Mouse (Mus musculus) kidney, postnatal 14 days (tissue): ENCODE measurements around the gene Stk39.

Experiments
- DNase-seq: peaks from one replicate; pipeline ENCODE4 v3.0.0; 2022; ENCODE audit warnings: mixed read lengths

Gene Stk39

DNA sequence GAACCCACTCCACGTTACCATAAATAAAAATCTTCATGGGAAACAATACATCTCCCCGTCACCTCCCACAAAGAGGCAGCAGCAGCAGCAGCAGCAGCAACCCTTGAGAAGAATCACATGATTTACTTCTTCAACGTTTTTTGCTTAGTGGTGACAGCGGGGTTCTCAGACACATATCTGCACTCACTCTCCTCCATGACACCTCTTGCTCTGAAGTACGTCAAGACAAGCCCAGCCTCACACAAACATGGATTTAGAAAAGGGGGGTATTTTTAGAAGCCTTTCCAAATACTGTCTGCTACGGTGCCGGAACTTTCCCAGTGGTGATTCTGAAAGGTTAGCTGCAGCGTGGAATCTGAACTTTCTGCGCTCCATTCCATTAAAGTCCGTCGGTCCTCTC lies 256.9 kb downstream of the Stk39 start:
- no peak for DNase-seq

DNA sequence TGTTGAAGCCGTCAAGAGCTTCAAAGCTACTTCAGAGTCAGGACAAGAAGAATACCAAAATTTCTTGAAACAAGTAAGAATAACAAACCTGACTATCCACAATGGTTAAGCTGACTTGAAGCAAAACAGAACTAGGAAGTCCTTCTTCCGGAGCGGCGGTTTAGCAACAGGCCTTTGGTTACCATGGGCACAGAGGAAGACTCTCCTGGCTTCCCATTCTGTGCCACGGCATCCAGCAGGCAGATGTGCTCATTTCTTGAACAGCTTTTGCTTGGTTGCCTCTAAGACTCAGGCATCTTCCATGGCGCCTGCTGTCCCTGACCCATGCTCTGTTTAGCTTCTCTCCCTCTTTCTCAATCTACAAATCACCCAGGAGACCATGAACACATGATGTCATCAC lies 257.7 kb downstream of the Stk39 start:
- DNase-seq, result no peak

DNA sequence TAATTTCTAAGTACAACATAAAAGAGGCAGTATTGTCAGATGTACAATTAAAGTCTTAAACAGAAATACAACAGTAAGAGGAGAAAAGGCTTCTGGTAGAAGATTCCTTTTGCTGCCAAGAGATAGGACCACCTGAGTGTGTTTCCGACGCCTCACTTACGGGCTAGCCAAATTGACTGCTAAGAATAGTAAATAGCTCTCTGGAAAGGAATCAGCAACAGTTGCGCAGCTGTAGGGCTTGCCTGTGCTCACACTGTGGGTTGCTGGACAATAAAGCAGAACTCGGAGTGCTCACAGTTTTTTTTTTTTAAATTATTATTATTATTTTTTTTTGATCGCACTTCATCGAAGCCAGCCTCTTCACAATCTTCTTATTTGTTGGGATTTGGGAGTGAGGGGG lies 260.6 kb downstream of the Stk39 start:
- no peak for DNase-seq

DNA sequence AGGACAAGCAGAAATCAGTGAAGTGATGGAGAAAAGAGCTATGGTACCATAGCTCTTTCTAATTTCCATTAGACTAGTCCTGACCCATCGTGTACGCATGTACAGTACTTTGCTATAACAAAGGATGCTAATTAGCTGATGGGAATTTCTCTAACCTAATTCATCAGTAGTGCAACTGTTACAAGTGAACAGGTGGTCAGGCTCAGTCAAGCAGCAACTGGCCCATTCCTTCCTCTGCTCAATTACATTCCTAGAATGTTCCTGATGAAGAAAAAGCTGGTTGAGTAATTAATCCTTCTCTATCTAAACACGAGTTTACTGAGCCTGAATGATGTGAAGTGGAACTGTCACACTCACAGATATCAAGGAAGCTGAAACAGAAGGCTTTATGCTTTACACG lies 275.8 kb downstream of the Stk39 start:
- no peak for DNase-seq

DNA sequence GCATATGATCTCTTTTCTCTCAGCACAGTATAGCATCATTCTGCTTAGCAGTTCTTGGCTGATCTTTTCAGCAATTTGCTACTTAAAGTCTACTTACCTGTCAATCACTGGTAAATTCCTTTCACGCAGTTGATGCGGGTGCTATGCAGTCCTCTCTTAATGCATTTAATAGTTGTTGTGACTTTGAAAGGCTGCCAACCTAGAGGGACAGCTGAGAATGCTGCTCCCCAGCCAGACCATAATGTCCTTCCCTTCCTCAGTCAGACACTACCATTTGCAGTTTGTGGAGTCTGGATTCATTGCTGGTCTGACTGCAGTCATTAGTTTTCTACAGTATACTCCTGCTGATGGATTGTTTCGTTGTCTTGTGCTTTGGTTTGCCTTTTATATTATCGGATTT lies 277.6 kb downstream of the Stk39 start:
- no peak for DNase-seq

DNA sequence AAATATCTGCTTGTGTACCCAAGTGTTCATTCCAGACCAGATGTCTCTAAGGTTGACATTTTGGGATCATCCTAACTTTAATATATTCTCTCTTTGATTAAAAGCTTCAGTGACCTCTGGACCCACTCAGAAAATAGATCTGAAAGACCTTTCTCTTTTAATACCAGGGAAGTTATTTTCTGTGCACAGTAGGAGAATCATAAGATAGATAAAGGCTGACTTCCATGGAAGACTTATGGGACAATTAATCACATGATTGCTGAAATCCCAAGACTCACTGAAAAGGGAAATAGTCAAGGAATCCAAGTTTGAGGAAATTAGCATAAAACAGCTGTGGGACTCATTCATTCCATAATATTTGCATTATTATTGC lies 278.6 kb downstream of the Stk39 start:
- no peak for DNase-seq

DNA sequence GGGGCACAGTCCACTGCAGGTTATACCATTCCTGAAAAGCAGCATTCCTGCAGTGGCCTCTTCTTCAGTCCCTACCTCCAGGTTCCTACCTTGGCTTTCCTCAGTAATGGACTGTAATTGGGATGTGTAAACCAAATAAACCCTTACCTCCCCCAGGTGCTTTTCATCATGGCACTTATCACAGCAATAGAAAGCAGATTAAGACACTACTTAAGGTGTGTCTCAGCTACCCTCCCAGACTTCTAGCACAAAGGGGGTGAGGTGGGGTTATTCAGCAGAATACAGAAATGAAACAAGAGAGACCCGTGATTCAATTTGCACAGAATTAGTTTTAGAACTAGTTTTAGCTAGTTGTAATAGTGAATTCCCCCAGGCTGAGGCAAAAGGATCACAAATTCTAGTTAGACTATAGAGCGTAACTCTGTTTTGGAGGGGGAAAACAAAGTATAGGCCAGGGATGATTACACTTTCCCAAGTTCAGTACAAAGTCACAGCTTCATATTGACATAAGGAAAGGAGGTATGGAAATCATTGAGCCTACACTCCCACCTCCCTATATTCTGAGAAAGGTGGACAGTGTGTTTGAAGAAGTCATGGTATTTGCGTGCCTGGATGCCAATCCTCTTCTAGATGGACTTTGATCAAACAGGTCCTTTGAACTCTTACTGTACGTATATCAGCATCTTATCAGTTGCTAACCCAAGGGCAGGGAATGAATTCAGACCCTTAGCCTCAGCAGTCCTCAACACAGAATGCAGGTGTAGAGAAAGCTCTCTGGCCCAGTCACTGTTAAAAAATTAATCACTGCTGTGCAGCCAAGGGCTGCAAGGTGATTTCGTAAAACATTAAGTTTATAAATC lies 279.2 kb downstream of the Stk39 start:
- DNase-seq, result no peak

DNA sequence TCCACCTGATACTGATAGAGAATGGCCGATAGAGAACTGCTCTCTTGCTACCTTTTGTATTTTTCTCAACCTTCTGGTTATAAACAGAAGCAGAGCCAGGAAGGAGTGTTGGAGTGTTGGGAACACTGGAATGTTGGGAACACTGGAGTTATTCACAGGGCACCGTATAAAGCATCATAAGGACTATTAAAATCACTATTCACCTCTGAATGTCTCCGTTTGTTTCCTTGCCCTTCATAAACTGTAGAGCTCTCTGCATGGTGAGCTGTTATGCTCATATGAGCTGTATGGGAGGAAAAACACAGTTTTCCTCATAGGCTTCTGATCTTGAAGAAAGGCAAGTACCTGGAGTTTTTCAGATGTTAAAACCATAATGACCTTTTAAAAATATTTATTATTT lies 295.6 kb downstream of the Stk39 start:
- no peak for DNase-seq

DNA sequence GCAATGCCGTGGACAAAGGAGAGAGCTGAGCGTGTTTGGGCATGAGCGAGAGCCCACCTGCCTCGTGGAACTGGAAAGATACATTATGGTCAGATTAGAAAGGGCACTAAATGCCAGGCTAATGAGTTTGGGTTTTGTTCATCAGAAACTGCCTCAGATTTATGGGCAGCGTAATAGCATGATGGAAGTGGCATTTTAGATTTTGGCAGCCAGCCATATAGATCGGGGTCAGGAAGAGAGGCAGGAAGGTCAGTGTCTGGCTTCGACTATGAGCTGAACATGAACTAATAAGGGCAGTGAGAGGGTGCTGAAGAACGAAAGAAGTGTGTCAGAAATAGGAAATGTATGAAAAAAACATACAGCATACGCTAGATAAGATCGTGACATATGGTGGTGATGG lies 300.8 kb downstream of the Stk39 start:
- DNase-seq, result no peak

DNA sequence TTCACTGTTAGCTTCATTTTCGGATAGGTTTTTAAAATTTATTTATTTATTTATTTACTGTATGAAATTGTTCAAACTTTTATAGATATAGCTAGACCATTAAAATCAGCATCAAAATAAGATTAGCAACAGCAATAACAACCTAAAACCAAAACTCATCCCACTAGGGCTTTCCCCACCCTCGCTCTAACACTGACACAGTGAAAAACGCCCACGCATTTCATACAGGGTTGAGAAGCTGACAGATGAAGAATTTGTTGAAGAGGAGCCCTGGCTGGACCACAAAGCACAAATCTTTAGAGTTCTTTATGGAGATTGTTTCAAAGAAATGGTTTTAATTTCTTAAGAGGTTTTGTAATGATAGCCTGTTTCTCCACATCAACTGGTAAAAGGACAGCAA lies 310.1 kb downstream of the Stk39 start:
- no peak for DNase-seq

DNA sequence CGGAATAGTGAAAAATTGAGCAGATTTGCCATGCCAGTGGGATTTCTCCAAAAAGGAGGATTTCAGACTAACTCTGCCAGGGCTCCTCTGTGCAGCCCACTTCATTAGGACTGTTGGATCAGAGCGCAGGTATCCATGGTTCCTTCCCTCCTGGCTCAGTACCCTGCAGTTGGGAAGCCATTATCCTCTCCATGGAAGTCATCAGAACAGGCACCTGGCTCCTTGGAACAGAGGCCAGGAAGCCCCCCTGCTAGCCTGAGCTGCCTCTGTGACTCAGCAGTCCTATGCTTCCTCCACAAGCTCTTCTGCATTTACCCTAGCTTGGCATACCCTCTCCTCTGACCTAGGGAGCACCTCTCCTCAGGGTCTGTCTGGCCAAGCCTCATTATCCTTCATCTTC lies 311.5 kb downstream of the Stk39 start:
- no peak for DNase-seq
